Mouse (Mus musculus) neutrophil, adult 5-6 weeks (primary cell): ENCODE results near the gene Map10. TPM values are rescaled to one million over a fixed set of nuclear protein-coding genes. Genes with fewer than 3 reads are reported as not detected.
A peak's percentile ranks its signal among the peaks of the same experiment; 100 is the strongest.

Experiments used
- ATAC-seq: fragments of 151-379, 151-347 bp; 2 replicates; pipeline ENCODE4 v1.8.0; 2017; ENCODE audit warnings: mild to moderate bottlenecking, moderate TSS enrichment; ENCODE audit not compliant: insufficient number of reproducible peaks, poor library complexity, low FRiP score, severe bottlenecking; ENCODE audit errors: extremely low read depth
- total RNA-seq: library from RNA; stranded (forward); fragments of 200-1000 nt; gene quantifications from 2 replicates; pipeline ENCODE4 v1.2.3, GENCODE M21; 2017

Gene Map10
- total RNA-seq, result 2.6 and 2.9 TPM in 2 replicates

- 0 out of 2 replicates have a peak, but pooled peaks have one; percentile 37 for ATAC-seq
Observed at GRCm38 (mm10) chr8:125669700-125670195, at the start of gene Map10. TSS of gene Map10 (plus strand) at chr8:125669818.

DNA sequence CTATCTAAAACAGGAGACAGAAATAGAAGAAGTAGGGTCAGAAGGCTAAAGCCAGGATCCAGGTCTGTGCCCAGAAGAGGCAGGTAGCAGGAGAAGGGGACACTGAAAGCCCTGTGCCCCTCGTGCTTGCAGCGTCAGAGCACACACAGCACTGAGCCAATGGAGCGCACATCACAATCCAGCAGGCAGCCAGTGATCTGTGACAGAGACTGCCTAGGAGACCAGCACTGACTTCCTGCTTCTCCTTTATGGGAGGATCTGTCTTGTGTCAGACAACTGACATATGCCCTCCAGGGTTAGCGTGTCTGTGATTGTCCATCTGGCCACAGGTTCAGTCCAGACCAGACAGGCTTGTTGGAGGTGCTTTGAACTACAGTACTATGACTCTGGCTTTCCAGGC, 49.3 kb upstream of the Map10 start:
- no peak for ATAC-seq

DNA sequence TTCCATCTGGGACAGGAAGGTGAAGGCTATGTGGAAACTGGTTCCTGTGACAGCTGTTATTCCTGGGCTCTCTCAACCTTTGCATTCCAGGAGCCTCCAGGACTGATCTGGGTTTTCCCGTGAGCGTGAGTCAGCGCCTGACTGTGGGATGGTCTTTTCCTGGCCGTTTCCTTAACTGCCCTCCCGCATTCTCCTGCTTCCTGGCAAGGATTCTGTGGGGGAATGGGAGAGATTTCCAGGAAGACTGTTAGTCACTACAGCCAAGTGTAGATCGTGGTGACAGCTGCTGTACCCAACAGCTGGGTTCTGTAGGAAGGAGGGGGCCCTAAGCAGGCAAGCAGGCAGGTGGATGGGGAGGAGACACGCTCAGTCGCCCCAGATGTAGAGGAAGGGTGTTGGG, 45.3 kb upstream of the Map10 start:
- no peak for ATAC-seq

DNA sequence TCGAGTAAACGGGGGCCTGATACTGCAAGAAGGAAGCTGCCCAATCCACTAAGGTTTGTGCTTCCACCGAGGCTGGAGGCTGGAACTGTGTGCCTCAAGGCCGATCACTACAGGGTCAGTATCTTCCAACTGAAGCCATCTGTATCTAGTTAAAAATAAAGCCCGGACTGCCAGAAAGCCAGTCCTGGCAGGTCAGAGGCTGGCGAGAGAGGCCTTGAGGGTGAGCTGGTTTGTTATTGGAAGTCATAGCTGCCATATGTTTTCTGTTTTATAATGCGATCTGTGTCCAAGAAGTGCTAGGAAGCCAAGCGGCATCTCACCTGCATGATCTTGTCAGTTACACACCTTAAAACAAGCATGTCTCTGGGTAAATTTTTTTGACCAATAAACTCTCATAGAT, 43.2 kb upstream of the Map10 start:
- ATAC-seq, result no peak

- ATAC-seq, result no peak
Observed at GRCm38 (mm10) chr8:125628834-125629233, 40.8 kb upstream of the Map10 start.

GRCm38 (mm10) chr8:125638411-125639058, 31.1 kb upstream of the Map10 start:
- ATAC-seq, result no peak

DNA sequence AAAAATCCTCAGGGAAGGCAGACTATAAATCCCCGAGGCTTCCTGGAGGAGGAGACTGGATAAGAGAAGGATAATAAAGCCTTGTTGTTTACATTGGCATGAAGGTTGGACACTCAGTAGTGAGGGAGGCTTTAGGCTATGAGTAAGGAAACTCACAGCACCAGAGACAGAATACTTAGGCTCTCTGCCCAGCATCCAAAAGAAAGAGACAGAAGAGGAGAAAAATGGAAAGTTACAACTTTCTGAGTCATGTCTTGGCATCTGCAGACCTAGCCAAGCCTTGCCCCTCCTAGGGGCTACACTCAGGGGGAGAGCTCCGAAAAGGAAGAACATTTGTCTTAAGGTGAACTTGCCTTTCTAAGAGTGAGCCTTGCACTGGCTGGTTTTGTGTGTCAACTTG, 30.0 kb upstream of the Map10 start:
- ATAC-seq, result no peak

GRCm38 (mm10) chr8:125640766-125641165, 28.9 kb upstream of the Map10 start:
- no peak for ATAC-seq

DNA sequence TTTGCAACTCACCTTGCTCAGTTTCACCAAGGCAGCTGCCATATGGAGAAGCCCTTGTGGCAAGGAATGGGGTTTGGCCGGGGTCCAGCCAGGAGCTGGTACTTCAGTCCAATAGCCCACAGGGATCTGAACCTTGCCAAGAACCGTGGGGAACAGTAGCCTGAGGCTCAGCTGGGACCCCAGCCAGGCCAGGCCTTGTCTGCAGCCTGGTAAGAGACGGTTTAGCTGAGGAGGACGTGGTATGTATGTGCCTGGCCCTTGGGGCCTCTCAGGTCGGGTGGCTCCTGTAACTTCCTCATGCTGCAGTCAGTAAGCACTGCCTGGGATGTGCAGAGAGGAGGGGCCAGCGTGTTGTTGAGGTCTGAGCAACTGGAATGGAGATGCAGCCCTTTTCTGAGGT, 27.8 kb upstream of the Map10 start:
- no peak for ATAC-seq

DNA sequence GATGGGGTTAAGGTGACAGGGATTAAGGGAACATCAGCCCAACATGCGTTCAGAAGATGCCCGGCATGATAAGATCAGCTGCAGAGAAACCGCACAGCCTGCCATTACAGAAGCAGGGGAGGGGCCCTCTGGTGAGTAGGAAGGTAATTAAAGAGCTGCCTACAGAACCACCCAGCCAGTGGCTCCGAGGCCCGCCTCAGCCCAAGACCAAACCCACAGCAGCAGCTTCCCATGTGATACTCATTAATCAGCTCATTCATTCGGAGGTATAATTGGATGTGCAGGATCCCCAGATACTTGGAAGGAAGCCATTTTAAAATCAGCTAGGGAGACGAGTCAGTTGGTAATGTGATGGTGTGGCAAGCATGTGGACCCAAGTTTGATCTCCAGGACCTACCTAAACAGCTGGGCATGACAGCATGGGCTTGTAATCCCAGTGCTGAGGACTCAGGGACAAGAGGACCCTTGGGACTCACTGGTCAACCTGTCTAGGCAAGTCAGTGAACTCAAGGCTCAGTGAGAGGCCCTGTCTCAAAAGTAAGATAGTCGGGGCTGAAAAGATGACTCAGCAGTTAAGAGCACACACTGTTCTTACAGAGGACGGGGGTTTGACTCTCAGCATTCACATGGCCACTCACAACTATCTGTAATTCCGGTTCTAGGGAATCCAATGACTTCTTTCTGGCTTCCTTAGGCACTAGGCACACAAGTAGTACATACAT, 23.7 kb upstream of the Map10 start:
- no peak for ATAC-seq

DNA sequence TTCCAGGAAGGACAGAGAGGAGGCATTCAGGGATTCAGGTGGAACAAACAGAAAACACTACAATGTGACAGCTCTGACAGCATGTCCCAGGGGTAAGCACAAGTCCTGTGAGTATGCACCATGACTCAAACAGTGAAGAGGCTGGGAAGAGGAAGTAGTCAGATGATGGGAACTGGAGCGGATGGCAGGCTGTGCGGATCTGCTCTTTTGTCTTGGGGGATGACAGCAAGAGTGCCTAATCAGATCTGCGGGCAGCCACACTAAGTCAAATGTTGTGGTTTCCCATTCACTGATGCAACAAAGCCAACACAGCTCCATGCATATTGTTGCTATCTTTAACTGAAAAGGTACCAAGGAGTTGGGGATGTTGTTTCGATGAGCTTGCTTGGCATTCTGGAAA, 20.2 kb upstream of the Map10 start:
- ATAC-seq, result peak; percentile 57; the same call in 1 of the 2 replicates

DNA sequence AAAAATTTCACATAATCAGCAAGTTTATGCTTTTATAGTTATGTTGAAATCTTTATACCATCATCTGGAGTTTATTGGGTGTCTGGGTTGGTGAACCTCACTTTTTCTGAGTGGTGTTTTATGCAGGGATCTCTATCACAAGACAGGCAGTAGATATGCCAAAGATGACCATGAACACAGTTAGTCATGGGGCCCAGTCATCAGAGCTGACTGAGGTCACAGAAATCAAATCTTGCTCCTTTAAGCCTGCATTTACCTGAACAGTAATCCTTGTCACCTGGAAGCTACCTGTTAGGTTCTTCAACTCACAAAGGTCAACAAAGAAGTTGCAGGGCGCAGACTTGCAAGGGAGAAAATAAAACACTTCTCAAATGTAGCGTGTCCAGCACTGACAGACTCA, 14.8 kb upstream of the Map10 start:
- no peak for ATAC-seq

DNA sequence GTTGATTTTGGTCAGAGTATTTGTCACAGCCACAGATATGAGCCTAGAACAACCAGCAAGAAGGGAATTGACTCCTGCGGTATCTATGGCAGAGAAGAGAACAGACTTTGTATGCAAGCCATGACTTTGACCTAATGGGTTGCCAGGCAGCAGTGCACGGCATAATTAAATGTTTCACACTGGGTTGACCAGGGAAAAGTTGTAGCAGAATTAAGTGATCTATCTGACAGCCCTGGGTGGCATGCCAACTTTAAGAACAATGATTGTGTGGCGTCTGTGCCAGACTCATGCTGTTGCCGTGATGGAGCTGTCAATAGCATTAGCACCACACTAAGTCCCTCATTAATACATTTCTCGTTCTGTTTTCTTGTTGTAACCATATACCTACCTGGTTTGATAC, 11.1 kb upstream of the Map10 start:
- ATAC-seq, result no peak

GRCm38 (mm10) chr8:125658926-125659325, 10.7 kb upstream of the Map10 start:
- ATAC-seq, result no peak

GRCm38 (mm10) chr8:125660397-125660796, 9.2 kb upstream of the Map10 start:
- no peak for ATAC-seq

DNA sequence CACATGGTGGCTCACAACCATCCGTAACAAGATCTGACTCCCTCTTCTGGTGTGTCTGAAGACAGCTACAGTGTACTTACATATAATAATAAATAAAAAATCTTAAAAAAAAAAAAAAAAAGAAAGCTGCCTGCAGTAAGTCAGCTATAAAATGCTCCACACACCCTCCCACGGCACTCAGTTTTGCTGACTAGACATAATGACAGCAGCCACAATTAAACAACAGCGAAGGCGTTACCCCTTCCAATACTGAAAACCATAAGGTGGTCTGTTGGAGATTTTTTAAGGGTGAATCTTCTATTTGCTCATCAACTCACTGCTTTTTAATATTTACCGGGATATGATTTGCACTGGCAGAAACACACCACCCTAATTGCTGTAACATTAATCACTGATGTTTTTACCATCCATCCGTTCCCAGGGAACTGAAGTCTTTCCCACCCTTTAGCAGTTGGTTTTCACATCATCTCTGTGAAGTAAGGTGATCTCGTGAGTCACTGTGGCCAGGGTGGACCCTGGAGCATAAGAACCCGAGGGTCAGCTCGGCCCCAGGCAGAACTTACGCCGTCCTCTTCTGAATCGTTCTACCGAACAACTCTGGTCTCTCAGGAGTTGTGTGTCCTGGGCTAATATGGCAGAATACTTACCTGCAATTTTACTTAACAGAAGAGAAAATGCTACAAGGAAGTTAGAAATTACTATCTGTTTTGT, 7.5 kb upstream of the Map10 start:
- ATAC-seq, result no peak

DNA sequence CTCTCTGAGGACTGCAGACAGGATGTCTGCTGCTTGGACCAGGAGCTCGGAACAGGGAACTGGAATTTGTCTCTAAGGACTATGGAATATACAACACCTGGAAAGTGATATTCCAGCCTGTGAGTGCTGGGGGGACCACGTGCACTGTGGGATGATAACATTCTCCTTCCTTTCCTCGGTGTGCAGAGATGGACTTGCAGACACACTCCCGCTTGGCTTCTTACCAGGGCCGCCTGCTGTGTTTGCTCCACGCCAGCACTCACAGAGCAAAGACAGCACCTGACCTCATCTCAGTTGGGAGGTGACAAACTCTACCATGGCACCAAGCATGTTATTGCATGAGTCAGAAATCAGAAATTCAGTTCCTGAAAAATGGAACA, 7.0 kb upstream of the Map10 start:
- no peak for ATAC-seq

- ATAC-seq, result no peak
Observed at GRCm38 (mm10) chr8:125665183-125665875, 4.3 kb upstream of the Map10 start.

- no peak for ATAC-seq
Observed at GRCm38 (mm10) chr8:125665876-125666186, 3.8 kb upstream of the Map10 start.

DNA sequence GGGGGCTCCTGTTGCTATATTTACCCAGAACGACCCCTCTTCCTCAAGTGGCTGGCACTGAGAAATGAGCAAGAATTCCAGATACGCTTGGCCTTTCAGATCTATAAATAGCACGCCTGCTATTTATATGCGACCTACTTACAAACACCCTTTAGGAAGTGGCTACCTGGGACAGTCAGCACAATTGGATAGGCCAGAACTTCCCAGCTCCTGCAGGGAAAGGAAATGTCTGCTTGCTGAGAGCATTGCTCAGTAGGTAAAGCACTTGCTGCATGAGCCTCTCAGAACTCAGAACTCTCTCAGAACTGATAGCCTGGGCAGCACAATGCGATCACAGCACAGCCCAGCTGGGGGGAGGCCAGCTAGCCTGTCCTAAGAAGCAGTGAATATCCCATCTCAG, 3.4 kb upstream of the Map10 start:
- ATAC-seq, result no peak
